Mouse (Mus musculus) liver, embryonic 11.5 days (tissue): ENCODE results near the gene Sipa1l3. TPM values are rescaled to one million over a fixed set of nuclear protein-coding genes. Genes with fewer than 3 reads are reported as not detected.

Experiments
- ATAC-seq: fragments of 200-750 bp; cut with Nextera tagmentation; replicated peaks from 2 replicates; pipeline ENCODE4 v1.8.0; 2017; ENCODE audit warnings: moderate number of reproducible peaks, mild to moderate bottlenecking, moderate TSS enrichment, moderate library complexity; ENCODE audit not compliant: low FRiP score
- DNase-seq: peaks from one replicate; pipeline ENCODE4 v3.0.0-alpha.2; 2017; ENCODE audit warnings: low spot score
- H3K27ac ChIP-seq: fragments of 300-500 bp; sonication (generic); 2 replicates; pipeline ENCODE4 v1.5.1; 2014; ENCODE audit warnings: mild to moderate bottlenecking, low read depth, low read length, control low read depth
- H3K27me3 ChIP-seq: fragments of 300-500 bp; sonication (generic); replicated peaks from 2 replicates; pipeline ENCODE4 v1.6.1; 2014; ENCODE audit warnings: low read length, mixed read lengths; ENCODE audit not compliant: control insufficient read depth, insufficient read depth
- H3K36me3 ChIP-seq: fragments of 300-500 bp; sonication (generic); 2 replicates; pipeline ENCODE4 v1.6.1; 2014; ENCODE audit warnings: mild to moderate bottlenecking, low read length, moderate library complexity, mixed read lengths; ENCODE audit not compliant: control insufficient read depth, insufficient read depth
- H3K4me1 ChIP-seq: fragments of 300-500 bp; sonication (generic); replicated peaks from 2 replicates; pipeline ENCODE4 v1.6.1; 2014; ENCODE audit warnings: low read length, mixed read lengths; ENCODE audit not compliant: control insufficient read depth, insufficient read depth
- H3K4me2 ChIP-seq: fragments of 300-500 bp; sonication (generic); 2 replicates; pipeline ENCODE4 v1.6.1; 2014; ENCODE audit warnings: mild to moderate bottlenecking, control low read depth, moderate library complexity
- H3K4me3 ChIP-seq: fragments of 300-500 bp; sonication (generic); 2 replicates; pipeline ENCODE4 v1.5.1; 2014; ENCODE audit warnings: low read depth, low read length, control low read depth
- H3K9ac ChIP-seq: fragments of 300-500 bp; sonication (generic); 2 replicates; pipeline ENCODE4 v1.6.1; 2014; ENCODE audit warnings: low read depth, low read length, control low read depth
- H3K9me3 ChIP-seq: fragments of 300-500 bp; sonication (generic); 2 replicates; pipeline ENCODE4 v1.6.1; 2016; ENCODE audit warnings: low read length, inconsistent platforms, mixed read lengths; ENCODE audit not compliant: control insufficient read depth
- WGBS: fragments of 180-500 bp; shearing (Covaris S2); extraction: QIAGEN DNeasy Blood & Tissue Kit; methylation state at CpG from one replicate; pipeline ENCODE4 v1.1.7; 2014; 5-methylcytosine and 5-hydroxymethylcytosine counted together
- polyA plus RNA-seq: library from polyadenylated mRNA; unstranded; fragments of >200 nt; fragmentation: Nextera tagmentation; extraction: Ambion mirVana; gene quantifications from 2 replicates; pipeline ENCODE4 v1.2.1, GENCODE M21; 2014

Gene Sipa1l3
- polyA plus RNA-seq, 1 experiment from 2014 or later: 10.1 TPM

DNA sequence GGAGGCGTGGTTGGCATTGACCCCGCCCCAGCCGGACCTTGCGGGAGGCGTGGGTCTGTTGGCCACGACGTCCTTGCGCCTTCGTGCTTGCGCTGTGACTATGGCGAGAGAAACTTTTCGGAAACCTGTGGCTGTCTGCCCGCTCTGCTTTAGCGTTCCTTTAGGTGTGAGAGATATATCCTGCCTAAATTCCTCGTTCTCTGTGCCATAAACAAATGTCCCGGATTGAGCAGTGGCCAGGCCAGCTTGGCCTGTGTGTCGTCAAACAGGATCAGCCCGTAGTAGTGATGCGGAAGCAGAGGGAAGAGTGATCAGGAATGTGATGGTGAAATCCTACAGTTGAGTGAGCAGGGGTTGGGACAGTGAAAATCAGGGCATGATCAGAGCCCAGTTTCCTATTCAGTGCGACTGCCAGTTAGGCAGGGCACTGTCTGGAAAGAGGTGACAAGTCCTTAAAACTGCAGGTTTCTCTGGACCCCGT is 236.3 kb downstream of the Sipa1l3 start:
- peaks cover 19% of the 10 kb centered on the region for H3K27me3 ChIP-seq
- no peaks in the 10 kb centered on the region for H3K9me3 ChIP-seq
- DNase-seq (no peak), ATAC-seq (no peak)
- peak overlapping the region; percentile 96 for H3K4me2 ChIP-seq
- H3K4me1 ChIP-seq: peaks cover 9% of the 10 kb centered on the region
- H3K36me3 ChIP-seq: no peaks in the 10 kb centered on the region
- peak overlapping the region; percentile 70 for H3K9ac ChIP-seq
- peak overlapping the region; percentile 64 for H3K4me3 ChIP-seq
- 13% methylated on average over 21 of the region's 21 CpGs for WGBS
- no peak overlapping the region for H3K27ac ChIP-seq

DNA sequence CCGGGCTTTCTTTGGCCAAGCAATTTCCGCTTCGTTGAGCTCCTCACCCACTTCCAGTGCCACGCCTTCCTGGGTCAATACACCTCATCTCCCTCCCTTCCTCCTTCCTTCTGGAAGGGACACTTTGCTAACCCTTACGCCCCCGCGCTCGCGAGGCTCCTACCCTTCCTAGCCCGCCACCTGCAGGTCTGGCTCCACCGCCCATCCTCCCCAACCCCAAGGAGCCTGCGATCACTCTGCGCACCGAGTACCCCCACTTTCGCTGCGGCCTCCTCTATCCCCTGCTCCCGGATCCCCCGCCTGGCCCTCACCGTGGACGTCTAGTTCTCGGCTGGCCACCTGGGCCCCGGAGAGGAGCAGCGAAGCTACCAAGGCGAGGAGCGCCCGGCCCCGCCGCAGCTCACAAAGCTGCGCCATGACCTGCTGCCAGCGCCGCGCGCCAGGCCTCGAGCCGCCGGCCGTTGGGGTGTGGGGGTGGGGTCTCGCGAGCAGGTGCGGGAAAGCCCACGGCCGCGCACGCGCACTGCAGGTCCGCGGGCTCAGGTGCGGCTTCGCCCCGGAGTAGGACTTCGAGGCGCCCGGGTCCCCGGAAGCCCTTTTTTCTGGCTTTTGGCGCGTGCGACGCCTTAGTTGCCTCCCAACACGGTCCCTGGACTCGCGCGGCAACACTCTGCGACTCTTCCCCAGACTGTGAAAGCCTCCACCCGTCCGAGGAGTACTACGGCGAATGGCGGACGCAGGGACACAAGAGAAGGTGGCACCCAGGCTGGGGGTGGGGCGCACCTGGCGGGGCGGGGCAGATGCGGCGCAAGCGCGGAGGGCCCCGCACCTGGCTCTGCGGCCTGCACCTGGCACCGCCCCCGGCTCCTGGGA is 237.0 kb downstream of the Sipa1l3 start, which contains the start of gene Spint2:
TSS of gene Spint2 (minus strand) at position 712 of the 873 bp plus-strand sequence.
- peak; percentile 65 for DNase-seq
- H3K36me3 ChIP-seq: no peaks in the 10 kb centered on the region
- H3K27ac ChIP-seq: no peak within 1 kb of the TSS
- peaks cover 19% of the 10 kb centered on the region for H3K27me3 ChIP-seq
- ATAC-seq: peak; percentile 55
- H3K4me1 ChIP-seq: peaks cover 9% of the 10 kb centered on the region
- peak within 1 kb of the TSS; percentile 64 for H3K4me3 ChIP-seq
- H3K9ac ChIP-seq: peak within 1 kb of the TSS; percentile 70
- H3K9me3 ChIP-seq: no peaks in the 10 kb centered on the region
- under 1% methylated on average over 80 of the region's 80 CpGs for WGBS
- H3K4me2 ChIP-seq: peak within 1 kb of the TSS; percentile 96

DNA sequence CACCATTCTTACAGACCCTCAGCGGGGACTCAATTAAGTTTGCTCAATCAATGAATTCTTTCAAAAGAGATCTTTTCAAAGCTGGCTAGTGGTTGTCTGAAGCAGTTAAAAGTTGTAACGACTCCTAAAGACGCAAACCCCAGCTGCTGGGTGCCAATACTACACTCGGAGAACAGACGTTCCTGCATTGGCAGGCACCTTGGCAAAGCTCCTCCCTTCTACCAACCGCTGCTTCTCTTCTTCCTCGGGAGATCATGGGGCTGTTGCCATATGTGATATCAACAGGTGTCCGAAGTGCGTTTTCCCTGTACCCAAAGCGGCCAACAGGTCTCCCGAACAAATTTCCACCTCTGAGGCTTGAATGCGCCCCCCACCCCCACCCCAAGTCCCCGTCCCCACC is 237.6 kb downstream of the Sipa1l3 start:
- no peak for ATAC-seq
- peaks cover 9% of the 10 kb centered on the region for H3K4me1 ChIP-seq
- H3K4me2 ChIP-seq: peak overlapping the region; percentile 96
- H3K4me3 ChIP-seq: peak overlapping the region; percentile 64
- no peak for DNase-seq
- H3K9ac ChIP-seq: peak overlapping the region; percentile 70
- no peaks in the 10 kb centered on the region for H3K9me3 ChIP-seq
- H3K36me3 ChIP-seq: no peaks in the 10 kb centered on the region
- H3K27me3 ChIP-seq: peaks cover 19% of the 10 kb centered on the region
- 15% methylated on average over 13 of the region's 13 CpGs for WGBS
- no peak overlapping the region for H3K27ac ChIP-seq

DNA sequence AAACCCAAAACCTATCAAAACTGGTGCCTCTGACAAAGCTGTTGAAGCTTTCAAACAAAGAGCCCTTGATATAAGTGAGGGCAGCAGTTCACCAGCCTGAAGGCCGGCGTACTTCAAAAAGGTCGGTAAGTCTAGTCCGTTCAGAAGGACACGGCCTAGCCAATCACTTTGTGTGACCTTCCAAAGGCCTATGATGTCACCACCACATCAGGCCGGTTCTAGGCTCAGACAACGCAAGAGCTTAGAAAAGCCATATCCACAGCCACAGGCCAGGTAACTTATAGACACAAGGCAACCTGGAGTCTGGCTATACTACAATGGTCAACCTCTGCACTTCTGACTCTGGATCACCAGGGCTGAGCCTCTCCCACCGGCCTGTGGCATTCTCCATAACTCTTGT is 238.5 kb downstream of the Sipa1l3 start:
- DNase-seq (no peak), ATAC-seq (no peak)
- Histone ChIP-seq H3K27me3 (peaks cover 19% of the 10 kb centered on the region), H3K4me1 (peaks cover 9% of the 10 kb centered on the region), H3K27ac (no peak overlapping the region), H3K9me3 (no peaks in the 10 kb centered on the region), H3K4me3 (no peak overlapping the region), H3K4me2 (peak overlapping the region; percentile 5; the same call in 1 of the 2 replicates), H3K9ac (no peak overlapping the region), H3K36me3 (no peaks in the 10 kb centered on the region)
- WGBS: 67% methylated on average over 8 of the region's 8 CpGs

DNA sequence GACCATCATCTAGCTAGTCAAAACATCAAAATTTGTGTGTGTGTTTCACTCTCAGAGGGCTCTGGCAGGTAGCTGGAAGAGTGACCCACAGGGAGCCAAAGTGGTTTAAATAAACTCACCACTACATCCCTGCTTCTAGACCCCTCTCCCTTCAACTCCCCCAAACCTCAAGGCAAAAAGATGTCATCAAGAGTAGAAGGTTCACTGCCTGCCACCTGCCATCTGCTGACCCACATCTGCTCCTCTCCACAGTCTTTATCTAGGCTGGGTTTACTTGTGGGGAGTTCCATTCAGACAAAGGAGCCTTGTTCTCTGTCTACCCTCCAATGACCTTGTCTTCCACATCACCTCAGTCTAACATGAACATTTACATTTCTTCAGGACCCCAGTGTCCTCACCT is 239.2 kb downstream of the Sipa1l3 start:
- Histone ChIP-seq H3K9me3 (no peaks in the 10 kb centered on the region), H3K4me2 (no peak overlapping the region), H3K36me3 (no peaks in the 10 kb centered on the region), H3K4me3 (no peak overlapping the region), H3K4me1 (peaks cover 9% of the 10 kb centered on the region), H3K9ac (no peak overlapping the region), H3K27ac (no peak overlapping the region), H3K27me3 (peaks cover 19% of the 10 kb centered on the region)
- DNase-seq: no peak
- ATAC-seq: no peak

DNA sequence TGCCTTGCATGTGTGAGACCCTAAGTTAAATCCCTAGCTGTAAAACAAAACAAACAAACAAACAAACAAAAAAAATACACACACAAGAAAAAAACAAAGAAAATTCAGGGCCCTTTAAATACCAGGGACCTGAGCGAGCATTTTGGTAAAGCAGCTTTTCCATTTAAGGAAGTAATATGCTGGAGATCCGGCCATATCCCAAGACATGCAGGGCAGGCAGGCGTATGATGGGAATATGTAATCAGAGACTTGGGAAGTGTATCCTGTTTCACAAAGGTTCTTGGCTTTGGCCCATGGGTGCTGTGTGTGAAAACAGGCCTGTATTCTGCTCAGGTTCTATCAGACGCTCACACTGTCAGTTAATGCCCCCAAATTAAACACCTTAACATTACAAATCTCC is 240.9 kb downstream of the Sipa1l3 start:
- H3K36me3 ChIP-seq: no peaks in the 10 kb centered on the region
- 88% methylated on average over 4 of the region's 4 CpGs for WGBS
- H3K4me3 ChIP-seq: no peak overlapping the region
- no peak overlapping the region for H3K9ac ChIP-seq
- H3K9me3 ChIP-seq: no peaks in the 10 kb centered on the region
- ATAC-seq (no peak), DNase-seq (no peak)
- peaks cover 19% of the 10 kb centered on the region for H3K27me3 ChIP-seq
- peaks cover 9% of the 10 kb centered on the region for H3K4me1 ChIP-seq
- no peak overlapping the region for H3K4me2 ChIP-seq
- no peak overlapping the region for H3K27ac ChIP-seq

DNA sequence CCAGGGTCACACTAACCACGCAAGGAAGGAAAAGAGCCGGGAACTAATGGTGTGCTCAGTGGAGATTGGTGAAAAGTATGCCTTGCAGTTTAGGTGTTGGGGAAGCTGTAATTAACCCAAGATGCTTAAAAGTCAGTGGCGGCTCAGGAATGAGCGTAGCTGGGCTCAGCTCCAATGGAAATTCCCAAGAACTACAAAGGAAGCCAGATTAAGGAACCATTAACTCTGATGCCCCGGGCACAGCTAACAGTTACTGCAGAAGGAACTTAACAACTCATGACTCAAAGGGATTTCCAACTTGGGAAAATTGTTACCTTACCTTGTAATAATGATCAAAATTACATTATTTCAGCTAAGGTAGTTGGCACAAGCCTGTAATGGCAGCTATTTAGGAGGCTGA is 241.7 kb downstream of the Sipa1l3 start:
- ATAC-seq: no peak
- H3K9me3 ChIP-seq: no peaks in the 10 kb centered on the region
- peaks cover 11% of the 10 kb centered on the region for H3K27me3 ChIP-seq
- no peak overlapping the region for H3K27ac ChIP-seq
- 75% methylated on average over 5 of the region's 5 CpGs for WGBS
- no peak overlapping the region for H3K9ac ChIP-seq
- H3K4me1 ChIP-seq: peaks cover 6% of the 10 kb centered on the region
- no peaks in the 10 kb centered on the region for H3K36me3 ChIP-seq
- no peak for DNase-seq
- H3K4me3 ChIP-seq: no peak overlapping the region
- no peak overlapping the region for H3K4me2 ChIP-seq

DNA sequence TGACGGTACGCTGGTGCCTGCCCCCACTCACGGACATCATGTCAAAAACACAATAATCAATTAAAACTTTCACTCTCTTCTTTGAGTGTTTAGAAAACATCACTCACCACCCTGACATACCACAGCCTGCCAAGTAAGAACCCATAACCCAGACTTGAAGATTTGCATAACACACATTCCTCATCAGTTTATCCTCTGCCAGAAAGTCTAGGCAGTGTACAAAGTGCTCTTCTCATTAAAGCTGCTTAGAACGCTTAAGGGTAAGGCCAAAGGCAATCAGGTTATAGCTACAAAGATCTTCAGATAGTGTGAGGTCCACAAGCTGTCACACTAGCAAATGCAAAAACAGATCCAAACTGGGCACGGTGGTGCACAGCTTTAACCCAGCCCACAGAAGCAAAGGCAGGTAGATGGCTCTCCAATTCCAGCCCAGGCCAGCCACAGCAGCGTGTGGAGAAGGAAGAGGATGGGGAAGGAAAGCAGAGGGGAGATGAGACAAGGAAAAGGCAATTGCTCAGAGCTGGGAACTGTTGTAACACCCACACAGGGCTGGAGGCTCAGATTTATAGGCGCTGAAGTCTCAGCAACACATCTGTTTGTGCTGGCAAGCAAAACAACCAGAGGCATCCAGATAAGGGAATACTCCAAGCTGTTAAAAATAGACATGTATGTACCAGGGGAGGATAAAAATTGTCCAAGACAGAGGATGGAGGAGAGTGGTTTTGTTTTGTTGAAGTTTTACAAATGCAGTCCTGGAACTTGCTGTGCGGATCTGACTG is 246.6 kb downstream of the Sipa1l3 start:
- 70% methylated on average over 8 of the region's 8 CpGs for WGBS
- ATAC-seq (no peak), DNase-seq (no peak)
- H3K36me3 ChIP-seq: no peaks in the 10 kb centered on the region
- no peak overlapping the region for H3K9ac ChIP-seq
- no peak overlapping the region for H3K4me2 ChIP-seq
- H3K27ac ChIP-seq: no peak overlapping the region
- 0 out of 2 replicates have a peak, but pooled peaks cover 2% of the 10 kb centered on the region for H3K4me1 ChIP-seq
- H3K9me3 ChIP-seq: no peaks in the 10 kb centered on the region
- no peak overlapping the region for H3K4me3 ChIP-seq
- H3K27me3 ChIP-seq: no peaks in the 10 kb centered on the region
